Mouse (Mus musculus) stomach, postnatal 0 days (tissue): ENCODE measurements at regions not wholly inside any gene's neighbourhood (a gene's known extent, or its start where the extent isn't known, plus 50 kb on each side); places are given as distances from the start of the nearest gene placed in this dataset.

ENCODE experiments used
- CTCF ChIP-seq: IDR thresholded peaks from 2 replicates; pipeline ENCODE4 v1.5.1; 2016; ENCODE audit warnings: antibody characterized with exemption, low read depth, mild to moderate bottlenecking, moderate library complexity
- EP300 ChIP-seq: optimal IDR thresholded peaks from 2 replicates; pipeline ENCODE3; 2016; ENCODE audit warnings: antibody characterized with exemption

DNA sequence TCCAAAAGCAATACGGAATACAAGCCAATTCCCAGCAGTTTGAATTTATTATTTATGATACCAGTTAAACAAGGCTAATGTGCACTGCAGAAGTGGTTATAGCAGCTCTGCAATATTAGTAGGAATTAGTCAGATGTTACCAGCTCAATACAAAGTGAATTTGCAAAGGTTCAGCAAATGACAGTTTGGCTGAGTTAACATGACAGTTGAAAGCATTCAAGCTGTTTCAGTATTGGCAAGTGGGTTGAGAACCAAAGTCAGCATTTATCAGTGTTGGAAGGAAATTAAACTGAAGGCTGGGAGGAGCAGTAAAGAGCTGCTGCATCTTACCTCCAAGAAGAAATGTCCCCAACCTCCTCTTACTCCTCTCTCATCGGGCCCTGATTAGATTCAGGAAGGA, 1631.7 kb upstream of the Flrt2 start:
- no peak for TF ChIP-seq CTCF
- TF ChIP-seq EP300: no peak
